Mouse (Mus musculus): ENCODE data around the gene Dst.

GRCm38 (mm10) chr1:34052422-34052821 is 144.4 kb downstream of the Dst start:
- TF ChIP-seq CTCF (IDR thresholded peaks at IDR 0.05; ENCODE audit: control insufficient read depth, insufficient read depth, low read length) = no peak
- no peak for TF ChIP-seq POLR2A (IDR thresholded peaks at IDR 0.05; ENCODE audit: borderline replicate concordance, control insufficient read depth, low read depth, low read length)
